Mouse (Mus musculus): ENCODE results near the gene Gaa. TPM values are rescaled to one million over a fixed set of nuclear protein-coding genes. Genes with fewer than 3 reads are reported as not detected.

Gene Gaa
- total and polyA plus RNA-seq, 3 experiments = 19.6 to 105 (median 93.2) TPM

GRCm38 (mm10) chr11:119259977-119260376, 7.7 kb upstream of the Gaa start:
- no peak overlapping the region for H3K9ac ChIP-seq (ENCODE audit: insufficient read depth, low read depth)
- H3K4me1 ChIP-seq (ENCODE audit: control insufficient read depth in 1 of 2, insufficient read depth in 2 of 2) = no peaks in the 10 kb centered on the region
- TF ChIP-seq BHLHE40 (IDR thresholded peaks at IDR 0.05; ENCODE audit: low read depth, low read length) (no peak), IRF4 (IDR thresholded peaks at IDR 0.05; ENCODE audit: low read depth, low read length) (no peak), SIN3A (IDR thresholded peaks at IDR 0.05; ENCODE audit: low read length) (no peak), SMC3 (IDR thresholded peaks at IDR 0.05; ENCODE audit: low read depth, low read length) (no peak), CHD1 (IDR thresholded peaks at IDR 0.05; ENCODE audit: low read depth, low read length) (no peak), JUND (conservative IDR thresholded peaks at IDR 0.05; ENCODE audit: low read depth, low read length) (no peak), RCOR1 (conservative IDR thresholded peaks at IDR 0.05; ENCODE audit: low read depth, low read length) (no peak), NRF1 (IDR thresholded peaks at IDR 0.05; ENCODE audit: low read depth, low read length) (no peak), USF1 (IDR thresholded peaks at IDR 0.05; ENCODE audit: low read depth, low read length) (no peak), RAD21 (IDR thresholded peaks at IDR 0.05; ENCODE audit: low read depth, low read length) (no peak)
- H3K4me2 ChIP-seq (ENCODE audit: insufficient read depth, low read depth, poor library complexity, severe bottlenecking) = no peak overlapping the region
- dilution Hi-C loops (cut with MboI; ENCODE audit: extremely low pct_ligation_motif_present, extremely low pct_unique_long_range_greater_than_20kb, low sequenced_read_pairs) (no loop called here), in situ Hi-C loops (cut with MboI; ENCODE audit: low pct_ligation_motif_present, low pct_unique_long_range_greater_than_20kb, low sequenced_read_pairs) (no loop called here)
- no peak overlapping the region for H3K27ac ChIP-seq (ENCODE audit: insufficient read depth, low read depth)
- H3K79me2 ChIP-seq (replicated peaks; ENCODE audit: control insufficient read depth, extremely low read depth, insufficient read depth, poor library complexity, severe bottlenecking) = no peaks in the 10 kb centered on the region
- H3K36me3 ChIP-seq (replicated peaks in 1 of 2; ENCODE audit: control insufficient read depth in 1 of 2, insufficient read depth in 1 of 2, low read length in 1 of 2) = no peaks in the 10 kb centered on the region
- H3K27me3 ChIP-seq (replicated peaks) = peaks cover 79% of the 10 kb centered on the region
- no peak overlapping the region for H3K4me3 ChIP-seq (replicated peaks in 1 of 3; ENCODE audit: low read depth in 2 of 3, low read length in 2 of 3, poor library complexity in 1 of 3)
- DNase-seq (ENCODE audit: extremely low read depth) = no peak
- peaks cover 2% of the 10 kb centered on the region for H3K9me3 ChIP-seq (replicated peaks; ENCODE audit: low read length)

- Histone ChIP-seq H3K9ac (ENCODE audit: insufficient read depth, low read depth) (no peak overlapping the region), H3K4me1 (ENCODE audit: control insufficient read depth in 1 of 2, insufficient read depth in 2 of 2) (peaks cover 9 to 25% of the 10 kb centered on the region in 2 experiments), H3K27ac (ENCODE audit: insufficient read depth, low read depth) (no peak overlapping the region), H3K4me2 (ENCODE audit: insufficient read depth, low read depth, poor library complexity, severe bottlenecking) (no peak overlapping the region), H3K9me3 (replicated peaks; ENCODE audit: low read length) (peaks cover 2% of the 10 kb centered on the region), H3K4me3 (replicated peaks in 1 of 3; ENCODE audit: low read depth in 2 of 3, low read length in 2 of 3, poor library complexity in 1 of 3) (no peak overlapping the region), H3K27me3 (replicated peaks) (peaks cover 59% of the 10 kb centered on the region), H3K79me2 (replicated peaks; ENCODE audit: control insufficient read depth, extremely low read depth, insufficient read depth, poor library complexity, severe bottlenecking) (peaks cover 4% of the 10 kb centered on the region; the same call in 1 of the 2 replicates), H3K36me3 (replicated peaks in 1 of 2; ENCODE audit: control insufficient read depth in 1 of 2, insufficient read depth in 1 of 2, low read length in 1 of 2) (peaks cover 0 to 3% of the 10 kb centered on the region in 2 experiments)
- dilution Hi-C loops (cut with MboI; ENCODE audit: extremely low pct_ligation_motif_present, extremely low pct_unique_long_range_greater_than_20kb, low sequenced_read_pairs) (no loop called here), in situ Hi-C loops (cut with MboI; ENCODE audit: low pct_ligation_motif_present, low pct_unique_long_range_greater_than_20kb, low sequenced_read_pairs) (no loop called here)
- TF ChIP-seq MAX (IDR thresholded peaks at IDR 0.05; ENCODE audit: low read length) (peak; percentile 65), CHD2 (IDR thresholded peaks at IDR 0.05; ENCODE audit: low read length) (no peak)
- no peak for DNase-seq (ENCODE audit: extremely low read depth)
These were observed 3.3 kb upstream of the Gaa start for GRCm38 (mm10) chr11:119264413-119264812.

GRCm38 (mm10) chr11:119265811-119266210, 1.9 kb upstream of the Gaa start:
- peaks cover 13 to 32% of the 10 kb centered on the region in 2 experiments for H3K4me1 ChIP-seq (ENCODE audit: control insufficient read depth in 1 of 2, insufficient read depth in 2 of 2)
- dilution Hi-C loops (cut with MboI; ENCODE audit: extremely low pct_ligation_motif_present, extremely low pct_unique_long_range_greater_than_20kb, low sequenced_read_pairs) (no loop called here), in situ Hi-C loops (cut with MboI; ENCODE audit: low pct_ligation_motif_present, low pct_unique_long_range_greater_than_20kb, low sequenced_read_pairs) (no loop called here)
- H3K9ac ChIP-seq (ENCODE audit: insufficient read depth, low read depth) = no peak overlapping the region
- H3K79me2 ChIP-seq (replicated peaks; ENCODE audit: control insufficient read depth, extremely low read depth, insufficient read depth, poor library complexity, severe bottlenecking) = peaks cover 4% of the 10 kb centered on the region; the same call in 1 of the 2 replicates
- peaks cover 2% of the 10 kb centered on the region for H3K9me3 ChIP-seq (replicated peaks; ENCODE audit: low read length)
- no peak overlapping the region for H3K27ac ChIP-seq (ENCODE audit: insufficient read depth, low read depth)
- no peak overlapping the region for H3K4me3 ChIP-seq (replicated peaks in 1 of 3; ENCODE audit: low read depth in 2 of 3, low read length in 2 of 3, poor library complexity in 1 of 3)
- TF ChIP-seq TCF12 (IDR thresholded peaks at IDR 0.05; ENCODE audit: low read depth, low read length) (no peak), ZC3H11A (IDR thresholded peaks at IDR 0.05; ENCODE audit: low read depth, low read length) (no peak), SMC3 (IDR thresholded peaks at IDR 0.05; ENCODE audit: low read depth, low read length) (no peak), MAZ (IDR thresholded peaks at IDR 0.05; ENCODE audit: low read depth, low read length) (no peak), CTCF (conservative IDR thresholded peaks at IDR 0.05 in 1 of 2, IDR thresholded peaks at IDR 0.05 in 1 of 2; ENCODE audit: low read depth in 2 of 2, low read length in 2 of 2) (no peak; a peak in 1 of 4 replicates), ZNF384 (IDR thresholded peaks at IDR 0.05; ENCODE audit: low read depth, low read length) (peak; percentile 9; the same call in 1 of the 2 replicates), KAT2A (IDR thresholded peaks at IDR 0.05; ENCODE audit: insufficient replicate concordance, low read length) (no peak)
- H3K36me3 ChIP-seq (replicated peaks in 1 of 2; ENCODE audit: control insufficient read depth in 1 of 2, insufficient read depth in 1 of 2, low read length in 1 of 2) = peaks cover 11 to 17% of the 10 kb centered on the region in 2 experiments
- no peak overlapping the region for H3K4me2 ChIP-seq (ENCODE audit: insufficient read depth, low read depth, poor library complexity, severe bottlenecking)
- peaks cover 45% of the 10 kb centered on the region for H3K27me3 ChIP-seq (replicated peaks)
- DNase-seq (ENCODE audit: extremely low read depth) = no peak

All from CH12.LX (cell line).